Mouse (Mus musculus): ENCODE data around the gene Wfdc1.

GRCm38 (mm10) chr8:119636766-119637165 is 29.4 kb upstream of the Wfdc1 start:
- TF ChIP-seq CTCF (IDR thresholded peaks at IDR 0.05 in 2 of 3, conservative IDR thresholded peaks at IDR 0.05 in 1 of 3; ENCODE audit: control insufficient read depth in 1 of 3, insufficient read depth in 1 of 3, low read depth in 2 of 3, low read length in 3 of 3, poor library complexity in 1 of 3, severe bottlenecking in 1 of 3), result no peak
- no peak for TF ChIP-seq UBTF (IDR thresholded peaks at IDR 0.05; ENCODE audit: borderline replicate concordance, insufficient read depth, low read depth, low read length)
- no peak for TF ChIP-seq TAL1 (IDR thresholded peaks at IDR 0.05; ENCODE audit: low read length)
- no peak for TF ChIP-seq POLR2A (IDR thresholded peaks at IDR 0.05; ENCODE audit: control insufficient read depth in 1 of 2, insufficient read depth in 1 of 2, low read depth in 1 of 2, low read length in 2 of 2, poor library complexity in 1 of 2)
- no peak for TF ChIP-seq CHD2 (IDR thresholded peaks at IDR 0.05; ENCODE audit: low read length)
- no peak for TF ChIP-seq ZC3H11A (IDR thresholded peaks at IDR 0.05; ENCODE audit: low read depth, low read length)

Measured in MEL (cell line).